Mouse (Mus musculus) layer of hippocampus, adult 9-10 months (tissue): Measurements from ENCODE around the gene Fam214b.

Experiments
- DNase-seq: peaks from one replicate; pipeline ENCODE4 v3.0.0; 2022; ENCODE audit warnings: low spot score

The Fam214b gene

DNA sequence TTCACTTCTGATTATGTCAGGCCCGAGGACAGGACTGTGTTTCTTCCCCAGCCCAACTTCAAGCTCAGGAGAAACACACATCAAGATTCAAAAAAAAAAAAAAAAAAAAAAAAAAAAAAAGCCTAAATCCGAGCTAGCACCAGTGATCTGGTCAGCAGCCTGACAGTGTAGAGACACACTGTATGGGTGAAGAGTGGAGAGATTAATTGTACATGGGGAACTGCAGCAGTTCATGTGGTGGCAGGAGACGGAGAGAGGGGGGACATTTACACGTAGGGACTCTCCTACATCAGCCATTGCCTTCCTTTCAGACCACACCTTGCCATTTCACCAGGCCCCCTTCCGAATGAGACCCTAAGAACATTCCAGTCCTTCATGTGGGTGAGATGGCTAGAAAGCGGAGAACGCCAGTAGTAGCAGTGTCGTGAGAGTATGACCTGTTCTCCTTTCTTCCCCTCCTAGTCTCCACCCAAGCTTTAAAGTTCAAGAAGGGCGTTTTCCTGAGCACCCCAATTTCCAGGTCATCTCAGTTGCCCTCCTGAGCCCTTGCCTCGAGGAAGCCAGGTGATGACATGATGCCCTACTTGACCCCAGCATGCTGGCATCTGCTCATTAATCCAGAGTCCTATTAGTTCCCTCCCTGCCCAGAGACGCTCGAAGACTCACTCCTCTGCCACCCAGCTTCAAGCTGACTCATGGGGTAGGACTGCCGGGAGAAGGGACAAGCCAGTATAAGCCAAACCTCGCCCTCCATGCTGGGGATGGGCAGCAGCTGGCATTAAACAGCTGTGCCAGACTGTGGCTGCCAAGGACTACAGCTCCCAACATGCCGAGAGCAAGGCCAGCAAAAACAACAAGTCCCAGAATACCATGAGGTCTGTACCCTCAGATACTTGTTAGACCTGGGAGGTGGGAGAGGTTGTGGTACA is 7.2 kb downstream of the Fam214b start:
- no peak for DNase-seq

DNA sequence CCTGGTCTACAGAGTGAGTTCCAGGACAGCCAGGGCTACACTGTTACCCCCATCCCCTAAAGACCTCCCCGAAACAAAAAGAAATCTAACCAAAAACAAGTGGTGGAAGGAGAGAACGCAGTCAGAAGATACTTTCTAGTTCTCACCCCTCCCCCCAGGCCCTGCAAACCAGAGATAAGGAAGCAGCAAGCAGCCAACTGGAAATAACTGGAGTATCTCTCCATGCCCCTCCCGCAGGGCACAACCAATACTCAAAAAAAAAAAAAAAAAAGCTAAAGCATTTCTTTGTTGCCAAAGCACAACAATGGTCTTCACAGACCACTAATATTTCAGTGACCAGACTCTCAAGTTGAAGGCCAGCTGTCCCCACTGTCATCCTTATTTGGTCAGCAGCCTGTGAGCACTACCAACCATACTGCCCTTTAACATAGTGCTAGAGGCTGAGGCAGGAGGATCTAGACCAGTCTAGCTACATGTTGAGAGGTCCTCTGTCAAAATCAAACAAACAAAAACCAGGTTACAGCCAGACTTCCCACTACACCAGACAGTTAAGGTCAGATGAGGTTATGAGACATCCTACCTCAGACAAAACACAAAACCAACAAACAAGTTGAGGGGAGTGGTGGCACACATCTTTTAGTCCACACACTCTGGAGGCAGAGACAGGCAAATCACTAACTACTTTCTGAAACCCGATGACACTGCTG is 8.0 kb downstream of the Fam214b start:
- DNase-seq: no peak

DNA sequence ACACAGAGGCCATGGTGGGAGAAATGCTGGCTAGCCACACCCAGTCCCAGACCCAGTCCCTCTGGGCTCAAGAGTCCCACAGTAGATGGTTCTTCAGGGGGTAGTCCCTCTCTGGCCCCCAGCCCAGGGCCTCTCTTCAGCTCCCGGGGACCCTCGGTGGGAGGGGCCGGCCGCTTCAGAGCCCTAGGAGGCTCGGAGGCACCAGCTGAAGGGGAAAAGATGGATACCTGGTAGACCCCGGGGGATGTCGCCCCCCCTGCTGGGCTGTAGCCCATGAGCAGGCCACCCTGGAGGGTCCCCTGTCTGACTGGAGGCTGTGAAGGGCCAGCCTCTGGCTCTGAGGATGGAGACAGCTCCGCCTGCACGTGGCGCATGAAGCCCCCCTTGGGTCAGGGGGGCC is 9.7 kb downstream of the Fam214b start:
- DNase-seq: no peak

DNA sequence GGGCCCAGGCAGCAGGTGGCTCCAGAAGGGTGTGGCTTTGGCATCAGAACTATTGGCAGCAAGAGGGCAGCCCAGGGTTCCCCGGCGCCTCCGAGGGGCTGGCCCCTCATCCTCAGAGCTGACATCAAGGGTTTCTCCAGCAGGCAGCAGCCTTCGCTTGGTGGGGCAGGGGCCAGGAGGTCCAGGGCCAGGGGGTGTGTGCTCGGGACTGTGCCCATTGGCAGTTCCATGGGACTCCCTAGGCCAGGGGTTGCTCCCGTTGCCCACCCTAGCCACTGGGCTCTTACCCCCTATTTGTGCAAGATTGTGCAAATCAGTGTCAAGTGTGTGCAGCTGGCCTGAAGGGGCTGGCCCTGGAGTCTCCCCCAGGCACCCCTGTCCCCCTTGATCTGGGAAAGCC is 10.2 kb downstream of the Fam214b start:
- DNase-seq: no peak

DNA sequence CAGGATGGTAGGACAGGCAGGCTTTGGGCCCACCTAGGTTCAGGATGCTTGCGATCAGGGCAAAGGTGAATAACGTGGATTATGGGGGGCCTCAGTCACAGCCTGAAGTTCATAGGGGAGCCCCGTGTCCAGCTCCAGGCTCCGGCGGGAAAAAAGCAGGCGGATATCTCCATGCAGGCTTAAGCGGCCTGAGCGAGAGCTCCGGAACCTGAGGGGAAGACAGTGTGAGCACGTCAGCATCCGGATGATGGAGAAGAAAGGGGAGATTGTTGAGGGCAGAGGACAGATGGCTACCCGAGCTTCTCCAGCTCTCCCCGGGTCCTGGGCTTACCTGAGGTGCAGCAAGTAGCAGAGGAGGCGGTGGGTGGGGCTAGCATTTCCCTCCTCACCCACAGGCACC is 12.5 kb downstream of the Fam214b start:
- DNase-seq: no peak

DNA sequence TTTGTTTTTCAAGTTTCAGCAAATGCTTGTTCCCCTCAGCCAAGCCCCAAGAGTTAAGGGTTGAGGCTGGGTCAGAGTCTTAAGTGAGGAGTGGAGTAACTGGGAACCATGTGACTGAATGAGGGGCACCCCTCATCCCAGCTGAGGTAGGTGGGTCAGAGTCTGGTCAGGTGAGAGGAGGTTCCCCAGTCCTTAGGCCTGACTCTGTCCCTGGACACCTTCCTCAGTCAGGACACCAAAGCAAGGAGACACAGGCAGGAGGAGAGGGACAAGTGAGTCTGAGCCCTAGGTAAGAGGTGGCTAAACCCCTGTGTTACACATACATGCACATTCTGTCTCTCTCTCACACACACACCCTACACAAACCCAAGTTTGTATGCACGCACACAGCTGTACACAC is 13.5 kb downstream of the Fam214b start:
- DNase-seq: no peak

DNA sequence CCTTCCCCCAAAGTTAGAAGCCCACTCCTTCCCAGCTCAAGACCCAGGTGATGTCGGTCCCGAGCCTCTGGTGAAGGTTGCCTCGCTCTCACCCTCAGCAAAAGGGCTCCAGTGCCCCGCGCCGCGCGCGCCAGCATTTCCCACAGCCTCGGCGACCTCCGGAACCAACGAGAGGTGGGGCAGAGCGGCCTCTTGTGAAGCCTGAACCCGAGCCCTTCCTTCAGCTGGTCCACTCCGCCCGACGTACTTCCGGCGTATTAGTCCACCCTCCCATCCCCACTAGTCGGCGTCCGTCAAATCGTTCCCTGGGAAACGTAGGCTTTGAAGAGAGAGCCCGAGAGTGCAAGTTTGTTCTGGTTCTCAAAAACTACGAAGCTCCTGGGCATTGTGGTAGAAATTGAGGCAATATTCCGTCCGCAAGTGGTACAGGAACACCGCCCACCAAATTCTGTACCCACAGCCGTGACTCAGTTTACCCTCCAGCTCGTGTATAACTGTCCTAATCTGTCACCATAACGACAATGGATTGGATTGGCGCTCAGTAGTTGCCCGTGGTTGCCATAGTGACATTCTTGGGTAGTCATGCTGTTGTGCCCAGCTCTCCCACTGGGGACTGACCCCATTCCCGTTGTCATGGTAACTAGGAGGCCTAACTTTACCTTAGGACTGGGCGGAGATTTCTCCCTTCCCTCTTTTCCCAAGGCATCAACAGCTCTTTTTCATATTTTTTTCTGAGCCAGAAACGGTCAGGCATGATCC is 14.6 kb downstream of the Fam214b start, which contains the start of gene Stoml2:
TSS of gene Stoml2 (minus strand) at position 474 of the 759 bp plus-strand sequence.
- peak; percentile 86 for DNase-seq

DNA sequence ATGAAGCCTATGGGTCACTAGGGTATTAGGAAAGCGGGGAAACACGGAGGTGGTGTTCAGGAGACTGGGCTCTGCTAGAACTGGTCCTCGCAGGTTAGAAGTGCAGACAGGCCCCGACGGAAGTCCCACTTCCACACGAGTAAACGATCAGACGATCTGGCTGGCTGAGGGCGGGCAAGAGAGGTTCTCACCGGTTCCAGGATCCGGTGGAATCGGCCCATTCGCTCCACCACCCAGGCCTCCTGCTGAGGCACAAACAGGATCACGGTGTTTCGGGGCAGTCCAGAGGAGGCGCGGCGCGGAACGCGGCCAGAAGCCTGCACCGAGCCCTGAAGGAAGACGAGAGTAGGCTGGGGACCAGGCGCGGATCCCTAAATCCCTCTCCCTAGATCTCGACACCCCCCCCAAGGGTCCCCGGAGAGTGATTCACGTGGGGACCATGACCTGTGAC is 15.2 kb downstream of the Fam214b start:
- DNase-seq: no peak

DNA sequence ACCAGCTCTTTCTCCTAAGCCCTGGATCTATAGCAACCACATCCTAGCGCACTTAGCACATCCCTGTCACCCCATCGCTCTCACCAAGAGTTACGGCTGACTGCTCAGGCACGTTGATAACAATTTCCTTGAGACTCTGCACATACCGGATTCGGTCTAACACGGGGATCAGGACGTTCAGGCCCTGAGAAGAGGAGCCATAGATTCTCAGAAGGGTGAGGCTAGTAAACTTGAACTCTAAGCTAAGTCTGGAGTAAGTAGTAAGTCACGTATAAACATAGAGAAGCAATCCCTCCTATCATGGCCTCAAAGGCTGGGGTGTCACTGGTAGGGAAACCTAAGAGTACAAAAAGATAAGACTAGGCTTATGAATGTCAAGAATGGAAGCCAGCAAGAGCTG is 15.7 kb downstream of the Fam214b start:
- DNase-seq: no peak

DNA sequence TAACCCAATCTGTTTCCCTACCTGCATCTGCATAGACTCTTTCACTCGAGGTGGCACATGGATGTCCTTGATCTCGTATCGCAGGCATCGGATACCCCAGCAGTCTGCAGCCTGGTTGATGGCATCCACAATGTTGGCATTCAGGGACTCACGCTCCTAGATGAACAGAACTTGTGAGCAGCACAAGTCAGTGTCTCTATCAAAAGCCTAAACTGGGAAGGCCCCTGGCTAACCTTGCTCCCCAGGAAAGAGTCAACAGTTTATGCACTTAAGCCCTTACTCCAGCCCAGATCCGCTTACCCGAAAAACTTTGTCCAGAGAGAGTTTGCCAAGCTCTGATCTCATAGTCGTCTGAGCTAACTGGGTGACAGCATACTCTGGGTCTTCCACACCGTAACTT is 16.3 kb downstream of the Fam214b start:
- DNase-seq: no peak

DNA sequence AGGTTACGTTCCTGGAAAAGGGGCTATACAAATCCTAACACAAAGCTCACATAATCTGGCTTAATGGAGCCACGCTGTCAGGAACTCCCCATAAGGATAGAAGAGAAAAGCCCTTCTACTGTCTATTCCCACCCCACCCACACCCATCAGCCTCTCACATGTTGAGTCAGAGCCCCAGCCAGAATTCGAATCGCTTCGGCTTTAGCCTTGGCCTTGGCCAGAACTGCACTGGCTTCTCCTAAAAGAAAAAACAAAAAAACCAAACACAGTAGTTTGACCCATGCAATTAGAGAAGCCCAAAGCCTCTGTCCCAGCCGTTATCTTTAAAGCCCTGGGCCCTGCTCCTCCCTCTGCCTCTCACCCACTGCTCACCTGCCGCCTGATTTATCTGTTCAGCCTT is 16.9 kb downstream of the Fam214b start:
- no peak for DNase-seq

DNA sequence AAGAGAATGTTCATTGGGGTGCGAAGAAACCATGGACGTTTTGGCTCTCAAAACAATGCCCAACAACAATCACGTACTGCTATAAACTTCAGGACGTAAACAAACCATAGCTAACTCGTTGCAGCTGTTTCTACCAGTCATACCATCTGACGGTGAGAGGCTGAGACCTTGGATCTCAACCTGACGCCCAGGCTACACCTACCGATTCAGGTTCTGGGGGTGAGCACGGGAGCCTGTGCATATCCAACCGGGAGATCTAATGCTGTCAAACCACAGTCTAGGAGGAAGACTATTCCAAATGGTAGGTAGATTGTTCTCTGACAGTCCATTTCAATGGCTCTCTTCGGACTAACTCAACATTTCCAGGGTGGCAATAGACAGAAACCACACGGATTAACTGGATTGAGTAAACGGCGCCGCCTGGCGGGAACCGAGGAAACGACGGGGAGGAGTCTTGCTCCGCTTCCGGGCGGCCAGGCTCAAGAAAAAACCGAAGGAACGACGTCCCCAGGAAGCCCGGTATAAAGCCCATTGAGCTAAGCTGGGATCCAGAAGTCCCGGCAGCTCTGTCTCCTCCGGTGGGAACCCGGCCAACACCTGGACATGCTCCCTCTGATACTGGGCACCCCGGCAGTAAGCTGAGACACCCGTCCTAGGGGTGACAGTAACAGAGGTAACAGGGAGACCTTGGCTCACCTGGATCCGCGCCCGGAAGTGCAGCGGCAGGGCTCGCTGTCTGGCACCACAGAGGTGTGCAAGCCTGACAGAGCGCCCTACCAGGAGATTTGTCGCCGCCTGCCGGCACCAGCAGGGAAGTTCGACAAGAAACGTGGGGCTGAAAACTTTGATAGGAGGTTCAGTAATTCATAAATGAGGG is 20.7 kb downstream of the Fam214b start, which contains the start of gene Pigo:
TSS of gene Pigo (minus strand) at position 736 of the 877 bp plus-strand sequence.
- peak; percentile 86 for DNase-seq

DNA sequence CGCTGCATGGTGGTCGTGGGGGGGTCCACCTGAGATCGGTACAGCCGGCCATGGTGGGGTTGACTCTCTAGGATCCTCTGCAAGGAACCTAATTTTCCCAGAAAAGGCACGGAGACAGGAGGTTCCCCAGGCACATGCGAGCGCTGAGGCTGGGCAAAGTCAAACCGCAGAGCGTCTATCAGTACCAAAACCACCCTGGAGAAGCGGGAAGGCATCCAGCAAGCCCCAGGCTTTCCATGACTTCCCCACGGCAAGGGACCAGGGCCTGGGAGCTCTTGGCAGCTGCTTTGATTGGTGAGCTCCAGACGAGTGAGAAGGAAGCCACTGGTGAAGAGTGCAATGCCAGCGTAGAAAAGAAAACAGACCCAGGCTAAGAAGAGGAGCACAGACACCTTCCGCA is 21.3 kb downstream of the Fam214b start:
- DNase-seq: no peak

DNA sequence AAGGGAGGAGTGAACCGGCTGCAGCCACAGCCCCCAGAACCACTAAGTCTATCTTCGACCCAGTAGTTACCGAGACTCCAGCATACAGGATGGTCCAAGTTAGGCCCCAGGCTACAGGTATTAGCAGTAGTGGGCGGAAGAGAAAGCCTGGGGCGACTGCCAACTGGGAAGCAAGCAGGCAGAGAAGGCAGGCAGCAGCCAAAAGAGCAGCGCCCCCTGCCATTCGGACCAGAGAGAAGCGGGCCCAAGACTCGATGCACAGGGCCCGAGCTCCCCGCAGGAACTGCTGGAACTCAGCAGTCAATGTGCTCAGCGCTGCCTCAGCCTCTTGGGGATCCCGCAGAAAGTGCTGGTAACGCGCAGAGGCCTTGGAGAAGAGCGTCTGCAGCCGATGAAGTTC is 24.7 kb downstream of the Fam214b start:
- no peak for DNase-seq

DNA sequence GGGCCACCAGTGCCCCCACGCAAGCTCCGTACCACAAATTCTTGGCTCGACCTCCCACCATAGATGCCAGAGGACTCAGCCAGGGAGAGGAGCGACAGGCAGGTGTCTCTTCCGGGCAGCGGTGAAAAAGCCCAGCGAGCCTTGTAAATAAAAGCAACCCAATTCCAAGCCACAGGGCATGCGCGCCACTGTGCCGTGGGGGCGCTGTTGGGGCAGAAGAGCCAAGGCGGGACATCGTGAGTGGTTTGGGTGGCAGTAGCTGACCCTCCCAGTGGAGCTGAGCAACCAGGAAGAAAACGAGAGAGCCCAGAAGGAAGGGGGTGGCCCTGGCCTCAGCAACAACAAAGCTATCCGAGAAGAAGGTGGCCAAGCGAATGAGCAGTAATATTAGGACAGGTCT is 25.1 kb downstream of the Fam214b start:
- DNase-seq: no peak

DNA sequence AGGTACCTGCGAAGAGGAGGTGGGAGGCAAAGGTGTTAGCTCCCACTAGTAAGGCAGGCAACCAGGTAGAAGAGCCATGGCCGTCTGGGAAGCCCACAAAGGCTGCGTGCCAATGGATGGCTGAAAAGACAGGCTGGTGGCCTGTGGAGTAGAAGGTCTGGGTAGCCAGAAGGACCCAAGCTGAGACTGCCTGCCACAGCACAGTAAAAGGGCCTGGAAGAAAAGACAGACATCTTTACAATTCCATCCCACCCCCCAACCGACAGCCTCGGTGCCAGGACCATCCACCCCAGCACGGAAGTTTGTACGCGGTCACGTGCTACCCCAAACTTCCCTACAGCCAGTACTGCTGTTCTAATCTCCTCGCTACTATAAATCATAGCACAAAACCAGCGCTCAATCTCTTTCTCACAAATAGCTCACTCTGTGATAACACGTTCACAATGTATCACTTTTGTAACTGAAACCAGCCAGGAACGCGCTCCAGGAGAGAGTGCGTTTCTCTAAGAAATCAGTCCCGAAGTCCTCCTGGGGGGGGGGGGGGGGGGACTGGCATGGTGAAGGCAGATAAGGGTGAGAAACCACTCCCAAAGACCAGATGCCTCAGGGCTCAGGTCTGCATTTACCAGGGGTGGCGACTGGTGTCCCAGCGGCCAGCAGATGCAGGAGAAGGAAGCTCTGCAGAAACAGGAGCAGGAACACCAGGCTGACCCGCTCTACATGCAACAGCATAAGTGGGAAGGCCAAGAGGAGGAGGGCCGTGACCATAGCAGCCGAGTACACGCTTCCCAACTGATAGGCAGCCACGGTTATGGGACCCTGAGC is 26.2 kb downstream of the Fam214b start:
- DNase-seq: no peak

DNA sequence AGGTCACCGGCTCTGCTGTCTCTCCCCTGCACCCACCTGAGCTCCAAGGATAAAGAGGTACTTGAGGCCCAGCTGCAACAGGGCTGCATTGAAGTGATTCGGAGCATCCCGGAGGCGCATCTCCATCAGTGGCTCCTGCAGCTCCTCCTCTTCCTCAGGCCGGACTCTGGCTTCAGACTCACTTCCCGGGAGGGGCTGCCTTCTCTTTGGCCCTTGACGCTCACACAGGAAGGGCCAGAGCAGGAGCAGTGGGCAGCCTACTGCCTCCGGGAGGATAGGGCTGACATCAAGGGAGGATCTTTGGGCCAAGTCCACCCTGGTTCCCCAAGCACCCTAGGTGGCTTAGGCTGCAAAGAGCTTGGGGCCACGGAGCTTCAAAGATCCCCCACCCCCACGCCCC is 26.8 kb downstream of the Fam214b start:
- DNase-seq: no peak

DNA sequence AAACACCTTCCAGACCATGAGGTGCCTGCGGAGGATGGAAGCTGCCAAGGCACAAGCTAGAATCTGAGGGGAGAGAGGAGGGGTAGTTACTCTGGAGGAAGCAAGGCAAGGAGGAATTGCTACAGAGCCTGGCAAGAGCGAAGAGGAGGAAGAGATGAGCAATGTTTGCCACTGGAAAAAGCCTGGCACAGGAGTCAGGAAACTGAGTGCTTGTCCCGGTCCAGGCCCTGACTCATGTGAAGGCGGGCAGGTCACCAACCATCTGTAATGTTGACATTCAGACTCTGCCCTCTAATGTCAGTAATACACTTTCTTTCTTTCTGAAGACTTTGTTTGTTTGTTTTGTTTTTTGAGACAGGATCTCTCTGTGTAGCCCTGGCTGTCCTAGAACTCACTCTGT is 27.9 kb downstream of the Fam214b start:
- no peak for DNase-seq

DNA sequence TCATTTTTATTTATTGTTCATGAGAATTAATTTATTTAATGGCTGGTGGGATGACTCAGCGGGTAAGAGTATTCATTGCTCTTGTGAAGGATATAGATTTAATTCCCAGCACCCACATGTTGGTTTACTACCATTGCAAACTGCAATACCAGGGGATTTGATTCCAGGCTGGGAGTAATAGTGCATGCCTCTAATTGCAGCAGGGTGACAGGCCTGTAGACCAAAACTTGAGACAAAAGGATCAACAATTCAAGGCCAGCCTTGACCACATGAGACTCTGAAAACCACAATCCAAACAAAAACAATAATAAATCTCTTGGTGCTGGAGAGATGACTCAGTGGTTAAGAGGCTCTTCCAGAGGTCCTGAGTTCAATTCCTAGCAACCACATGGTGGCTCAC is 33.9 kb downstream of the Fam214b start:
- DNase-seq: no peak
